Mouse (Mus musculus): ENCODE data around the gene Nxt1. TPM values are rescaled to one million over a fixed set of nuclear protein-coding genes. Genes with fewer than 3 reads are reported as not detected.

Gene Nxt1
- total and polyA plus RNA-seq, 3 experiments, result 68.2 to 125 (median 80.6) TPM

GRCm38 (mm10) chr2:148684972-148685371 is 12.6 kb downstream of the Nxt1 start:
- no peak overlapping the region for H3K4me3 ChIP-seq (replicated peaks in 1 of 3; ENCODE audit: low read depth in 2 of 3, low read length in 2 of 3, poor library complexity in 1 of 3)
- no peaks in the 10 kb centered on the region for H3K79me2 ChIP-seq (replicated peaks; ENCODE audit: control insufficient read depth, extremely low read depth, insufficient read depth, poor library complexity, severe bottlenecking)
- H3K27me3 ChIP-seq (replicated peaks), result no peaks in the 10 kb centered on the region
- H3K4me2 ChIP-seq (ENCODE audit: insufficient read depth, low read depth, poor library complexity, severe bottlenecking), result no peak overlapping the region
- dilution Hi-C loops (cut with MboI; ENCODE audit: extremely low pct_ligation_motif_present, extremely low pct_unique_long_range_greater_than_20kb, low sequenced_read_pairs), result no loop called here
- H3K9ac ChIP-seq (ENCODE audit: insufficient read depth, low read depth), result no peak overlapping the region
- peaks cover 27 to 52% of the 10 kb centered on the region in 2 experiments for H3K36me3 ChIP-seq (replicated peaks in 1 of 2; ENCODE audit: control insufficient read depth in 1 of 2, insufficient read depth in 1 of 2, low read length in 1 of 2)
- no peak for TF ChIP-seq BHLHE40 (IDR thresholded peaks at IDR 0.05; ENCODE audit: low read depth, low read length)
- no peak for TF ChIP-seq RAD21 (IDR thresholded peaks at IDR 0.05; ENCODE audit: low read depth, low read length)
- no peak for TF ChIP-seq CHD1 (IDR thresholded peaks at IDR 0.05; ENCODE audit: low read depth, low read length)
- no peak for TF ChIP-seq ZMIZ1 (IDR thresholded peaks at IDR 0.05; ENCODE audit: low read depth, low read length)
- TF ChIP-seq E2F4 (IDR thresholded peaks at IDR 0.05; ENCODE audit: insufficient replicate concordance, low read depth, low read length), result no peak
- no peak for TF ChIP-seq NELFE (IDR thresholded peaks at IDR 0.05; ENCODE audit: low read depth, low read length)
- no peak overlapping the region for H3K27ac ChIP-seq (ENCODE audit: insufficient read depth, low read depth)
- in situ Hi-C loops (cut with MboI; ENCODE audit: low pct_ligation_motif_present, low pct_unique_long_range_greater_than_20kb, low sequenced_read_pairs), result no loop called here
- no peaks in the 10 kb centered on the region for H3K9me3 ChIP-seq (replicated peaks; ENCODE audit: low read length)
- peaks cover 4 to 15% of the 10 kb centered on the region in 2 experiments; a peak in 3 of 4 replicates for H3K4me1 ChIP-seq (ENCODE audit: control insufficient read depth in 1 of 2, insufficient read depth in 2 of 2)
- DNase-seq (ENCODE audit: extremely low read depth), result no peak

GRCm38 (mm10) chr2:148685709-148686108 is 13.3 kb downstream of the Nxt1 start:
- Histone ChIP-seq H3K4me3 (replicated peaks in 1 of 3; ENCODE audit: low read depth in 2 of 3, low read length in 2 of 3, poor library complexity in 1 of 3) (no peak overlapping the region), H3K9me3 (replicated peaks; ENCODE audit: low read length) (no peaks in the 10 kb centered on the region), H3K79me2 (replicated peaks; ENCODE audit: control insufficient read depth, extremely low read depth, insufficient read depth, poor library complexity, severe bottlenecking) (no peaks in the 10 kb centered on the region), H3K4me2 (ENCODE audit: insufficient read depth, low read depth, poor library complexity, severe bottlenecking) (no peak overlapping the region), H3K27me3 (replicated peaks) (no peaks in the 10 kb centered on the region), H3K4me1 (ENCODE audit: control insufficient read depth in 1 of 2, insufficient read depth in 2 of 2) (peaks cover 4 to 15% of the 10 kb centered on the region in 2 experiments; a peak in 3 of 4 replicates), H3K9ac (ENCODE audit: insufficient read depth, low read depth) (no peak overlapping the region), H3K36me3 (replicated peaks in 1 of 2; ENCODE audit: control insufficient read depth in 1 of 2, insufficient read depth in 1 of 2, low read length in 1 of 2) (peaks cover 31 to 60% of the 10 kb centered on the region in 2 experiments), H3K27ac (ENCODE audit: insufficient read depth, low read depth) (no peak overlapping the region)
- DNase-seq (ENCODE audit: extremely low read depth), result no peak
- TF ChIP-seq POLR2AphosphoS2 (IDR thresholded peaks at IDR 0.05; ENCODE audit: low read depth, low read length) (no peak), MAX (IDR thresholded peaks at IDR 0.05; ENCODE audit: low read length) (no peak), KAT2A (IDR thresholded peaks at IDR 0.05; ENCODE audit: insufficient replicate concordance, low read length) (no peak), BHLHE40 (IDR thresholded peaks at IDR 0.05; ENCODE audit: low read depth, low read length) (no peak)
- in situ Hi-C loops (cut with MboI; ENCODE audit: low pct_ligation_motif_present, low pct_unique_long_range_greater_than_20kb, low sequenced_read_pairs), result no loop called here
- dilution Hi-C loops (cut with MboI; ENCODE audit: extremely low pct_ligation_motif_present, extremely low pct_unique_long_range_greater_than_20kb, low sequenced_read_pairs), result no loop called here

- no peak overlapping the region for H3K4me2 ChIP-seq (ENCODE audit: insufficient read depth, low read depth, poor library complexity, severe bottlenecking)
- H3K79me2 ChIP-seq (replicated peaks; ENCODE audit: control insufficient read depth, extremely low read depth, insufficient read depth, poor library complexity, severe bottlenecking), result no peaks in the 10 kb centered on the region
- no peaks in the 10 kb centered on the region for H3K9me3 ChIP-seq (replicated peaks; ENCODE audit: low read length)
- in situ Hi-C loops (cut with MboI; ENCODE audit: low pct_ligation_motif_present, low pct_unique_long_range_greater_than_20kb, low sequenced_read_pairs), result no loop called here
- H3K27ac ChIP-seq (ENCODE audit: insufficient read depth, low read depth), result no peak overlapping the region
- TF ChIP-seq SIN3A (IDR thresholded peaks at IDR 0.05; ENCODE audit: low read length), result no peak
- TF ChIP-seq ETS1 (conservative IDR thresholded peaks at IDR 0.05; ENCODE audit: low read depth, low read length), result no peak
- DNase-seq (ENCODE audit: extremely low read depth), result no peak
- dilution Hi-C loops (cut with MboI; ENCODE audit: extremely low pct_ligation_motif_present, extremely low pct_unique_long_range_greater_than_20kb, low sequenced_read_pairs), result no loop called here
- no peak overlapping the region for H3K9ac ChIP-seq (ENCODE audit: insufficient read depth, low read depth)
- peaks cover 37 to 71% of the 10 kb centered on the region in 2 experiments for H3K36me3 ChIP-seq (replicated peaks in 1 of 2; ENCODE audit: control insufficient read depth in 1 of 2, insufficient read depth in 1 of 2, low read length in 1 of 2)
- H3K4me1 ChIP-seq (ENCODE audit: control insufficient read depth in 1 of 2, insufficient read depth in 2 of 2), result peaks cover 4 to 13% of the 10 kb centered on the region in 2 experiments; a peak in 3 of 4 replicates
- H3K4me3 ChIP-seq (replicated peaks in 1 of 3; ENCODE audit: low read depth in 2 of 3, low read length in 2 of 3, poor library complexity in 1 of 3), result no peak overlapping the region
- no peaks in the 10 kb centered on the region for H3K27me3 ChIP-seq (replicated peaks)
These were observed 14.5 kb downstream of the Nxt1 start for GRCm38 (mm10) chr2:148686862-148687261.

Data from CH12.LX (cell line).